Mouse (Mus musculus) midbrain, embryonic 11.5 days (tissue): ENCODE measurements around the gene Nifk. TPM values are rescaled to one million over a fixed set of nuclear protein-coding genes. Genes with fewer than 3 reads are reported as not detected.

Experiments used
- ATAC-seq: fragments of 200-750 bp; cut with Nextera tagmentation; 2 replicates; pipeline ENCODE4 v1.8.0; 2017; ENCODE audit warnings: moderate TSS enrichment, moderate library complexity; ENCODE audit not compliant: low FRiP score
- DNase-seq: peaks from one replicate; pipeline ENCODE4 v3.0.0; 2015; ENCODE audit warnings: low spot score; ENCODE audit errors: missing footprints
- H3K27ac ChIP-seq: fragments of 300-500 bp; sonication (generic); 2 replicates; pipeline ENCODE4 v1.5.1; 2014; ENCODE audit warnings: low read depth, low read length
- H3K27me3 ChIP-seq: fragments of 300-500 bp; sonication (generic); 2 replicates; pipeline ENCODE4 v1.6.1; 2014; ENCODE audit warnings: mild to moderate bottlenecking, low read length, moderate library complexity, mixed read lengths; ENCODE audit not compliant: control insufficient read depth, insufficient read depth
- H3K36me3 ChIP-seq: fragments of 300-500 bp; sonication (generic); 2 replicates; pipeline ENCODE4 v1.6.1; 2014; ENCODE audit warnings: mild to moderate bottlenecking, low read length, moderate library complexity, mixed read lengths; ENCODE audit not compliant: control insufficient read depth, insufficient read depth
- H3K4me1 ChIP-seq: fragments of 300-500 bp; sonication (generic); 2 replicates; pipeline ENCODE4 v1.6.1; 2014; ENCODE audit warnings: low read length; ENCODE audit not compliant: control insufficient read depth, insufficient read depth
- H3K4me2 ChIP-seq: fragments of 300-500 bp; sonication (generic); 2 replicates; pipeline ENCODE4 v1.6.1; 2014; ENCODE audit warnings: mild to moderate bottlenecking, moderate library complexity
- H3K4me3 ChIP-seq: fragments of 300-500 bp; sonication (generic); 2 replicates; pipeline ENCODE4 v1.5.1; 2014; ENCODE audit warnings: low read depth, low read length
- H3K9ac ChIP-seq: fragments of 300-500 bp; sonication (generic); 2 replicates; pipeline ENCODE4 v1.6.1; 2014; ENCODE audit warnings: low read length
- H3K9me3 ChIP-seq: fragments of 300-500 bp; sonication (generic); 2 replicates; pipeline ENCODE4 v1.6.1; 2016; ENCODE audit warnings: low read length; ENCODE audit not compliant: control insufficient read depth
- WGBS: fragments of 180-500 bp; shearing (Covaris S2); extraction: QIAGEN DNeasy Blood & Tissue Kit; methylation state at CpG from one replicate; pipeline ENCODE4 v1.1.7; 2014; 5-methylcytosine and 5-hydroxymethylcytosine counted together
- polyA plus RNA-seq: library from polyadenylated mRNA; unstranded; fragments of >200 nt; fragmentation: Nextera tagmentation; extraction: Ambion mirVana; gene quantifications from 2 replicates; pipeline ENCODE4 v1.2.1, GENCODE M21; 2014

Gene Nifk
- polyA plus RNA-seq, 1 experiment from 2014 or later, result 104 TPM

- Histone ChIP-seq H3K36me3 (no peaks in the 10 kb centered on the region), H3K4me2 (peak within 1 kb of the TSS; percentile 76), H3K9ac (peak within 1 kb of the TSS; percentile 86), H3K4me3 (peak within 1 kb of the TSS; percentile 82), H3K9me3 (no peaks in the 10 kb centered on the region), H3K4me1 (peaks cover 6% of the 10 kb centered on the region), H3K27ac (peak within 1 kb of the TSS; percentile 65), H3K27me3 (no peaks in the 10 kb centered on the region; the same call in 1 of the 2 replicates)
- 56% methylated on average over 12 of the region's 12 CpGs for WGBS
- DNase-seq (peak; percentile 88), ATAC-seq (peak; percentile 45)
Observed at GRCm38 (mm10) chr1:118311622-118312326, 9.9 kb upstream of the Nifk start, which contains the start of gene Tsn. Gene Tsn (minus strand): TSS chr1:118311739.

GRCm38 (mm10) chr1:118320696-118321095, 943 bp upstream of the Nifk start:
- DNase-seq, result no peak
- H3K27me3 ChIP-seq, result no peaks in the 10 kb centered on the region
- no peaks in the 10 kb centered on the region for H3K9me3 ChIP-seq
- no peak overlapping the region for H3K4me2 ChIP-seq
- no peak overlapping the region for H3K4me3 ChIP-seq
- H3K27ac ChIP-seq, result no peak overlapping the region
- peaks cover 5% of the 10 kb centered on the region for H3K4me1 ChIP-seq
- no peak overlapping the region for H3K9ac ChIP-seq
- ATAC-seq, result no peak
- 70% methylated on average over 2 of the region's 2 CpGs for WGBS
- H3K36me3 ChIP-seq, result peaks cover 2% of the 10 kb centered on the region; the same call in 1 of the 2 replicates

GRCm38 (mm10) chr1:118334749-118335713, 13.4 kb downstream of the Nifk start:
- Histone ChIP-seq H3K27ac (no peak overlapping the region), H3K9ac (no peak overlapping the region), H3K27me3 (no peaks in the 10 kb centered on the region), H3K36me3 (peaks cover 12% of the 10 kb centered on the region; the same call in 1 of the 2 replicates), H3K4me2 (no peak overlapping the region), H3K9me3 (no peaks in the 10 kb centered on the region), H3K4me1 (no peaks in the 10 kb centered on the region), H3K4me3 (no peak overlapping the region)
- DNase-seq, result no peak
- no peak for ATAC-seq
- WGBS, result 85% methylated on average over 9 of the region's 9 CpGs

GRCm38 (mm10) chr1:118335847-118336246, 14.2 kb downstream of the Nifk start:
- DNase-seq (no peak), ATAC-seq (no peak)
- no peak overlapping the region for H3K4me2 ChIP-seq
- no peaks in the 10 kb centered on the region for H3K4me1 ChIP-seq
- H3K4me3 ChIP-seq, result no peak overlapping the region
- peaks cover 12% of the 10 kb centered on the region; the same call in 1 of the 2 replicates for H3K36me3 ChIP-seq
- no peaks in the 10 kb centered on the region for H3K9me3 ChIP-seq
- no peaks in the 10 kb centered on the region for H3K27me3 ChIP-seq
- no peak overlapping the region for H3K9ac ChIP-seq
- no peak overlapping the region for H3K27ac ChIP-seq

GRCm38 (mm10) chr1:118337921-118338320, 16.3 kb downstream of the Nifk start:
- Histone ChIP-seq H3K9me3 (no peaks in the 10 kb centered on the region), H3K27me3 (no peaks in the 10 kb centered on the region), H3K4me2 (no peak overlapping the region), H3K9ac (no peak overlapping the region), H3K27ac (no peak overlapping the region), H3K36me3 (peaks cover 3% of the 10 kb centered on the region; the same call in 1 of the 2 replicates), H3K4me1 (no peaks in the 10 kb centered on the region), H3K4me3 (no peak overlapping the region)
- ATAC-seq (no peak), DNase-seq (no peak)
- 88% methylated on average over 5 of the region's 5 CpGs for WGBS

GRCm38 (mm10) chr1:118343649-118344435, 22.2 kb downstream of the Nifk start:
- H3K27ac ChIP-seq, result no peak overlapping the region
- H3K4me1 ChIP-seq, result no peaks in the 10 kb centered on the region
- DNase-seq (peak; percentile 88), ATAC-seq (no peak)
- H3K36me3 ChIP-seq, result no peaks in the 10 kb centered on the region
- 42% methylated on average over 6 of the region's 6 CpGs for WGBS
- H3K4me2 ChIP-seq, result no peak overlapping the region
- H3K9me3 ChIP-seq, result no peaks in the 10 kb centered on the region
- no peak overlapping the region for H3K9ac ChIP-seq
- H3K27me3 ChIP-seq, result no peaks in the 10 kb centered on the region
- no peak overlapping the region for H3K4me3 ChIP-seq

- Histone ChIP-seq H3K27ac (no peak overlapping the region), H3K36me3 (no peaks in the 10 kb centered on the region), H3K9me3 (no peaks in the 10 kb centered on the region), H3K4me2 (no peak overlapping the region), H3K4me3 (no peak overlapping the region), H3K9ac (no peak overlapping the region), H3K27me3 (no peaks in the 10 kb centered on the region), H3K4me1 (no peaks in the 10 kb centered on the region)
- ATAC-seq (no peak), DNase-seq (no peak)
- 80% methylated on average over 3 of the region's 3 CpGs for WGBS
Observed at GRCm38 (mm10) chr1:118349922-118350321, 28.3 kb downstream of the Nifk start.

GRCm38 (mm10) chr1:118359071-118359761, 37.6 kb downstream of the Nifk start:
- Histone ChIP-seq H3K4me3 (no peak overlapping the region), H3K9ac (no peak overlapping the region), H3K4me2 (no peak overlapping the region), H3K36me3 (no peaks in the 10 kb centered on the region), H3K27me3 (no peaks in the 10 kb centered on the region), H3K4me1 (no peaks in the 10 kb centered on the region), H3K9me3 (no peaks in the 10 kb centered on the region), H3K27ac (no peak overlapping the region)
- no peak for DNase-seq
- no peak for ATAC-seq
- 77% methylated on average over 6 of the region's 6 CpGs for WGBS
